Mouse (Mus musculus) liver, embryonic 16.5 days (tissue): ENCODE results near the gene Selenot. TPM values are rescaled to one million over a fixed set of nuclear protein-coding genes. Genes with fewer than 3 reads are reported as not detected.
A peak's percentile ranks its signal among the peaks of the same experiment; 100 is the strongest.

ENCODE experiments used
- ATAC-seq: fragments of 200-750 bp; cut with Nextera tagmentation; 2 replicates; pipeline ENCODE4 v1.8.0; 2017; ENCODE audit warnings: low read depth, mild to moderate bottlenecking, moderate number of reproducible peaks, moderate library complexity
- H3K27ac ChIP-seq: fragments of 300-500 bp; sonication (generic); 2 replicates; pipeline ENCODE4 v1.5.1; 2014; ENCODE audit warnings: mild to moderate bottlenecking, low read length
- H3K27me3 ChIP-seq: fragments of 300-500 bp; sonication (generic); 2 replicates; pipeline ENCODE4 v1.6.1; 2014; ENCODE audit warnings: low read depth, low read length, mixed read lengths; ENCODE audit not compliant: control insufficient read depth, insufficient read depth
- H3K36me3 ChIP-seq: fragments of 300-500 bp; sonication (generic); 2 replicates; pipeline ENCODE4 v1.6.1; 2014; ENCODE audit warnings: mild to moderate bottlenecking; ENCODE audit not compliant: control insufficient read depth, insufficient read depth
- H3K4me1 ChIP-seq: fragments of 300-500 bp; sonication (generic); 2 replicates; pipeline ENCODE4 v1.6.1; 2014; ENCODE audit warnings: low read depth, low read length, mixed read lengths; ENCODE audit not compliant: control insufficient read depth
- H3K4me2 ChIP-seq: fragments of 300-500 bp; sonication (generic); 2 replicates; pipeline ENCODE4 v1.6.1; 2014; ENCODE audit warnings: low read depth, low read length, mixed read lengths
- H3K4me3 ChIP-seq: fragments of 300-500 bp; sonication (generic); 2 replicates; pipeline ENCODE4 v1.5.1; 2014; ENCODE audit warnings: low read depth, mild to moderate bottlenecking, low read length
- H3K9ac ChIP-seq: fragments of 300-500 bp; sonication (generic); 2 replicates; pipeline ENCODE4 v1.6.1; 2014; ENCODE audit warnings: low read depth, low read length
- H3K9me3 ChIP-seq: fragments of 300-500 bp; sonication (generic); replicated peaks from 2 replicates; pipeline ENCODE4 v1.6.1; 2016; ENCODE audit warnings: low read length; ENCODE audit not compliant: control insufficient read depth
- WGBS: fragments of 180-500 bp; shearing (Covaris S2); extraction: QIAGEN DNeasy Blood & Tissue Kit; methylation state at CpG from one replicate; pipeline ENCODE4 v1.1.7; 2014; ENCODE audit not compliant: insufficient replicate concordance; 5-methylcytosine and 5-hydroxymethylcytosine counted together
- polyA plus RNA-seq: library from polyadenylated mRNA; unstranded; fragments of >200 nt; fragmentation: Nextera tagmentation; extraction: Ambion mirVana; gene quantifications from 2 replicates; pipeline ENCODE4 v1.2.1, GENCODE M21; 2015

Selenot gene
- 9.7 and 11.7 TPM in 2 replicates for polyA plus RNA-seq

- H3K4me1 ChIP-seq, result peaks cover 10% of the 10 kb centered on the region
- 2% methylated on average over 58 of the region's 59 CpGs for WGBS
- H3K9ac ChIP-seq, result peak within 1 kb of the TSS; percentile 100
- H3K4me2 ChIP-seq, result peak within 1 kb of the TSS; percentile 66
- H3K36me3 ChIP-seq, result peaks cover 9% of the 10 kb centered on the region; the same call in 1 of the 2 replicates
- H3K27me3 ChIP-seq, result no peaks in the 10 kb centered on the region
- peak within 1 kb of the TSS; percentile 95 for H3K4me3 ChIP-seq
- peak within 1 kb of the TSS; percentile 98 for H3K27ac ChIP-seq
- peak; percentile 90 for ATAC-seq
- no peaks in the 10 kb centered on the region for H3K9me3 ChIP-seq
Observed at GRCm38 (mm10) chr3:58576137-58577066, at the start of gene Selenot. Gene Selenot (plus strand): TSS chr3:58576636.

GRCm38 (mm10) chr3:58536573-58536972 lies 39.9 kb upstream of the Selenot start:
- Histone ChIP-seq H3K27ac (no peak overlapping the region), H3K4me1 (no peaks in the 10 kb centered on the region), H3K27me3 (no peaks in the 10 kb centered on the region), H3K36me3 (peaks cover 18% of the 10 kb centered on the region), H3K9ac (no peak overlapping the region), H3K9me3 (no peaks in the 10 kb centered on the region), H3K4me2 (no peak overlapping the region), H3K4me3 (no peak overlapping the region)
- WGBS, result 86% methylated on average over 3 of the region's 3 CpGs
- no peak for ATAC-seq

GRCm38 (mm10) chr3:58552001-58552811 lies 24.2 kb upstream of the Selenot start:
- Histone ChIP-seq H3K4me3 (no peak overlapping the region), H3K36me3 (peaks cover 41% of the 10 kb centered on the region), H3K4me2 (no peak overlapping the region), H3K9ac (no peak overlapping the region), H3K27ac (no peak overlapping the region), H3K9me3 (no peaks in the 10 kb centered on the region), H3K27me3 (no peaks in the 10 kb centered on the region), H3K4me1 (no peaks in the 10 kb centered on the region)
- ATAC-seq, result no peak
- 72% methylated on average over 1 of the region's 1 CpGs for WGBS

- Histone ChIP-seq H3K9me3 (no peaks in the 10 kb centered on the region), H3K4me1 (no peaks in the 10 kb centered on the region; the same call in 1 of the 2 replicates), H3K9ac (no peak overlapping the region), H3K4me2 (no peak overlapping the region), H3K36me3 (peaks cover 24% of the 10 kb centered on the region), H3K4me3 (no peak overlapping the region), H3K27ac (no peak overlapping the region), H3K27me3 (no peaks in the 10 kb centered on the region)
- ATAC-seq, result no peak
- 60% methylated on average over 7 of the region's 7 CpGs for whole genome bisulfite sequencing
Observed at GRCm38 (mm10) chr3:58556649-58557048, 19.8 kb upstream of the Selenot start.

GRCm38 (mm10) chr3:58559887-58560286 lies 16.5 kb upstream of the Selenot start:
- Histone ChIP-seq H3K4me3 (no peak overlapping the region), H3K27me3 (no peaks in the 10 kb centered on the region), H3K4me2 (no peak overlapping the region), H3K36me3 (peaks cover 12% of the 10 kb centered on the region; the same call in 1 of the 2 replicates), H3K27ac (no peak overlapping the region), H3K9me3 (no peaks in the 10 kb centered on the region), H3K4me1 (no peaks in the 10 kb centered on the region; the same call in 1 of the 2 replicates), H3K9ac (no peak overlapping the region)
- no peak for ATAC-seq
- WGBS, result 57% methylated on average over 2 of the region's 2 CpGs

GRCm38 (mm10) chr3:58561437-58561836 lies 15.0 kb upstream of the Selenot start:
- WGBS, result 68% methylated on average over 2 of the region's 2 CpGs
- H3K9me3 ChIP-seq, result no peaks in the 10 kb centered on the region
- H3K27me3 ChIP-seq, result no peaks in the 10 kb centered on the region
- H3K4me2 ChIP-seq, result no peak overlapping the region
- no peaks in the 10 kb centered on the region; the same call in 1 of the 2 replicates for H3K4me1 ChIP-seq
- H3K4me3 ChIP-seq, result no peak overlapping the region
- ATAC-seq, result no peak
- no peak overlapping the region for H3K9ac ChIP-seq
- H3K27ac ChIP-seq, result no peak overlapping the region
- H3K36me3 ChIP-seq, result peaks cover 3% of the 10 kb centered on the region; the same call in 1 of the 2 replicates

- Histone ChIP-seq H3K9ac (no peak overlapping the region), H3K27ac (no peak overlapping the region), H3K36me3 (no peaks in the 10 kb centered on the region), H3K27me3 (no peaks in the 10 kb centered on the region), H3K4me2 (no peak overlapping the region), H3K4me1 (peaks cover 1% of the 10 kb centered on the region; the same call in 1 of the 2 replicates), H3K9me3 (no peaks in the 10 kb centered on the region), H3K4me3 (no peak overlapping the region)
- WGBS, result 71% methylated on average over 3 of the region's 3 CpGs
- ATAC-seq, result no peak
Observed at GRCm38 (mm10) chr3:58570821-58571220, 5.6 kb upstream of the Selenot start.

GRCm38 (mm10) chr3:58577067-58577503 lies 649 bp downstream of the Selenot start:
- peaks cover 9% of the 10 kb centered on the region; the same call in 1 of the 2 replicates for H3K36me3 ChIP-seq
- H3K4me2 ChIP-seq, result peak overlapping the region; percentile 66
- no peaks in the 10 kb centered on the region for H3K9me3 ChIP-seq
- peak overlapping the region; percentile 100 for H3K9ac ChIP-seq
- peaks cover 15% of the 10 kb centered on the region for H3K4me1 ChIP-seq
- no peaks in the 10 kb centered on the region for H3K27me3 ChIP-seq
- under 1% methylated on average over 36 of the region's 36 CpGs for WGBS
- H3K27ac ChIP-seq, result peak overlapping the region; percentile 98
- ATAC-seq, result peak; percentile 80
- peak overlapping the region; percentile 95 for H3K4me3 ChIP-seq
